Comparison of ENCODE assay signal across 8 mouse cellular contexts in the genomic region with DNA sequence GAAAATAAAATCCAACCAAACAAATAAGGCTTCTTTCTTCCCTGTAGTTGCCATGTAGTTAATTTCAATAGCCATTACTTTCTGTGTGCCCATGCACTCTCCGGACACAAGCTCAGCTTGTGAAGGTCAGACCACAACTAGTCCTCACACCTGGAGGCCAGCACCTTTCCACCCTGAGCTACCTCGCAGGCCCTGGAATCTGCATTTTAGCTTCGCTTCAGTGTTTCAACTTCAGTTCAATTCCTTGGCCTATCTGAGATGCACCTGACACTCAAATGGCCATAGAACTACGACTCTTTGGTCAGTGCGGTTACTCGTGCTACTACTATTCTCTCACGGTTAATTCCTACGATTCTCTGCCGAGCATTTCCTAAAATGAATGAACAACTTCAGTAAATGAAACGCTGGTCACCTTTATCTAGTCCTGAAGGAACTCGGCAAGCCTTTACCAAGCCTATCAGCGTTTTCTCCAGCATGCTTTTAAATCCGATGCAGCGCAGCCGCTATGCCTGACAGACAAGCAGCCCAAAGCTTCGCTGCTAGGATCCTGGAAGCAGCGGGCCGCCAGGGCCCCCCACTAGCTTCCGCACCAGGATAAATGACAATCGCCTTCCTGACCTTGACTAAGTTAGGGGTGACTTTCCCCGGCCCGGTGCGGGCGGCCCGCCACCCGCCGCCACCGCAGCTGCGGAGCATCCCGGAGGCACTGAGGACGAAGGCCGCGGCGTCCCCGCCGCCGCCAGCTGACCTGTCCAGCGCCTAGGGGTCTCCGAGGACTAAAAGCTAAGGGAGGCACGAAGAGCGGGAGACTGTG. TPM values are rescaled to one million over a fixed set of nuclear protein-coding genes. Genes with fewer than 3 reads are reported as not detected.
DNase-seq lines count a peak whose midpoint lies in the region; ATAC-seq and TF ChIP-seq lines count a peak whose summit lies in the region.

No protein-coding gene starts in this region.

- H3K4me3 ChIP-seq in kidney, adult 2 months (ENCODE audit: insufficient read depth, low read depth, low read length), result peak overlapping the region; percentile 90
- H3K4me3 ChIP-seq in forebrain, embryonic 16.5 days (replicated peaks; ENCODE audit: low read length), result peak overlapping the region; percentile 93
- H3K4me3 ChIP-seq in limb, embryonic 12.5 days (replicated peaks), result peak overlapping the region; percentile 95
- peak overlapping the region; percentile 85 for H3K4me3 ChIP-seq in neural tube, embryonic 11.5 days (ENCODE audit: low read depth, low read length)

- no peaks in the 10 kb centered on the region for H3K36me3 ChIP-seq in kidney, adult 2 months (ENCODE audit: control insufficient read depth, insufficient read depth, low read length)
- H3K36me3 ChIP-seq in forebrain, embryonic 16.5 days (ENCODE audit: control insufficient read depth, insufficient read depth), result no peaks in the 10 kb centered on the region
- no peaks in the 10 kb centered on the region for H3K36me3 ChIP-seq in limb, embryonic 12.5 days
- H3K36me3 ChIP-seq in neural tube, embryonic 11.5 days (ENCODE audit: control insufficient read depth, insufficient read depth, low read length), result no peaks in the 10 kb centered on the region

- H3K4me1 ChIP-seq in kidney, adult 2 months (ENCODE audit: control insufficient read depth, insufficient read depth, low read length), result peaks cover 8% of the 10 kb centered on the region; the same call in 1 of the 2 replicates
- H3K4me1 ChIP-seq in forebrain, embryonic 16.5 days (replicated peaks; ENCODE audit: control insufficient read depth, insufficient read depth, low read length), result peaks cover 14% of the 10 kb centered on the region
- H3K4me1 ChIP-seq in limb, embryonic 12.5 days (replicated peaks), result peaks cover 10% of the 10 kb centered on the region
- peaks cover 4% of the 10 kb centered on the region; the same call in 1 of the 2 replicates for H3K4me1 ChIP-seq in neural tube, embryonic 11.5 days (ENCODE audit: control insufficient read depth, insufficient read depth, low read length)

- WGBS in kidney, adult 2 months, result under 1% methylated on average over 41 of the region's 41 CpGs
- under 1% methylated on average over 41 of the region's 41 CpGs for WGBS in forebrain, embryonic 16.5 days
- 1% methylated on average over 41 of the region's 41 CpGs for WGBS in limb, embryonic 12.5 days
- WGBS in neural tube, embryonic 11.5 days, result 1% methylated on average over 41 of the region's 41 CpGs

- peak; percentile 7 for ATAC-seq in activated CD4-positive, CD25-positive, alpha-beta regulatory T cell, adult 4 months
- ATAC-seq in forebrain, embryonic 16.5 days, result no peak
- no peak; the same call in 1 of the 2 replicates for ATAC-seq in limb, embryonic 12.5 days (ENCODE audit: insufficient number of reproducible peaks, insufficient read depth, low FRiP score, low TSS enrichment, low read depth)
- ATAC-seq in neural tube, embryonic 11.5 days (ENCODE audit: insufficient read depth, low FRiP score, low TSS enrichment), result no peak

- TF ChIP-seq POLR2A in kidney, adult 2 months (IDR thresholded peaks at IDR 0.05; ENCODE audit: low read depth, low read length), result no peak

- H3K9ac ChIP-seq in forebrain, embryonic 16.5 days (replicated peaks; ENCODE audit: low read depth, low read length), result peak overlapping the region; percentile 98
- H3K9ac ChIP-seq in limb, embryonic 12.5 days (replicated peaks), result peak overlapping the region; percentile 93
- H3K9ac ChIP-seq in neural tube, embryonic 11.5 days (ENCODE audit: low read length), result peak overlapping the region; percentile 95

- peak overlapping the region; percentile 99 for H3K4me2 ChIP-seq in forebrain, embryonic 16.5 days (ENCODE audit: low read length)
- H3K4me2 ChIP-seq in limb, embryonic 12.5 days, result peak overlapping the region; percentile 81
- peak overlapping the region; percentile 56 for H3K4me2 ChIP-seq in neural tube, embryonic 11.5 days (ENCODE audit: low read depth)

- no peaks in the 10 kb centered on the region for H3K27me3 ChIP-seq in kidney, adult 2 months (replicated peaks; ENCODE audit: control insufficient read depth, insufficient read depth, low read length)
- H3K27me3 ChIP-seq in forebrain, embryonic 16.5 days (replicated peaks; ENCODE audit: control insufficient read depth, insufficient read depth, low read length), result no peaks in the 10 kb centered on the region
- no peaks in the 10 kb centered on the region for H3K27me3 ChIP-seq in limb, embryonic 12.5 days
- H3K27me3 ChIP-seq in neural tube, embryonic 11.5 days (ENCODE audit: control insufficient read depth, insufficient read depth, low read length), result no peaks in the 10 kb centered on the region

- peak; percentile 40 for DNase-seq in kidney, adult 2 months
- no peak for DNase-seq in kidney, postnatal 4 days
- no peak for DNase-seq in neural tube, embryonic 11.5 days (ENCODE audit: low spot score)
- no peak for DNase-seq in urinary bladder, postnatal 10 days (ENCODE audit: low spot score)
- DNase-seq in adrenal gland, postnatal 10 days, result no peak

- peak overlapping the region; percentile 97 for H3K27ac ChIP-seq in kidney, adult 2 months (ENCODE audit: insufficient read depth, low read depth, low read length)
- H3K27ac ChIP-seq in forebrain, embryonic 16.5 days (ENCODE audit: low read length), result peak overlapping the region; percentile 97
- peak overlapping the region; percentile 90 for H3K27ac ChIP-seq in limb, embryonic 12.5 days
- H3K27ac ChIP-seq in neural tube, embryonic 11.5 days (ENCODE audit: low read depth, low read length), result peak overlapping the region; percentile 84

- TF ChIP-seq CTCF in kidney, adult 2 months (conservative IDR thresholded peaks at IDR 0.05; ENCODE audit: insufficient read depth, insufficient read length, low read depth, low read length), result no peak

- no peaks in the 10 kb centered on the region for H3K9me3 ChIP-seq in forebrain, embryonic 16.5 days (ENCODE audit: control insufficient read depth, low read length)
- no peaks in the 10 kb centered on the region for H3K9me3 ChIP-seq in limb, embryonic 12.5 days
- H3K9me3 ChIP-seq in neural tube, embryonic 11.5 days (ENCODE audit: control insufficient read depth, low read length), result no peaks in the 10 kb centered on the region

RNA-seq across cellular contexts. Expression of a gene that starts 0.6 kb away (rescaled TPM):
- 117 and 159 TPM in 2 replicates for polyA plus RNA-seq in kidney, adult 2 months (2012; rRNA removed)
- 100 to 1,000 TPM; 255 to 259 TPM for polyA plus RNA-seq in activated CD4-positive, CD25-positive, alpha-beta regulatory T cell, adult 4 months (2017; shearing (Covaris generic))
- 332 and 339 TPM in 2 replicates for polyA plus RNA-seq in forebrain, embryonic 16.5 days (2015; fragmentation: Nextera tagmentation; extraction: Ambion mirVana)
- polyA plus RNA-seq in limb, embryonic 12.5 days (2016; fragmentation: Nextera tagmentation; extraction: Ambion mirVana), result 295 and 307 TPM in 2 replicates
- polyA plus RNA-seq in neural tube, embryonic 11.5 days (2014; fragmentation: Nextera tagmentation; extraction: Ambion mirVana), result 321 and 347 TPM in 2 replicates
- 100 to 1,000 TPM; 725 to 798 TPM for total RNA-seq in adrenal gland, postnatal 10 days (2021)

RNA-seq across cellular contexts. Expression of a gene that starts 10.6 kb away (rescaled TPM):
- 37.1 and 41.6 TPM in 2 replicates for polyA plus RNA-seq in kidney, adult 2 months (2012; rRNA removed)
- 10 to 100 TPM; 27.9 to 32.7 TPM for polyA plus RNA-seq in activated CD4-positive, CD25-positive, alpha-beta regulatory T cell, adult 4 months (2017; shearing (Covaris generic))
- 44.3 and 52.5 TPM in 2 replicates for polyA plus RNA-seq in forebrain, embryonic 16.5 days (2015; fragmentation: Nextera tagmentation; extraction: Ambion mirVana)
- 37.4 and 40.9 TPM in 2 replicates for polyA plus RNA-seq in limb, embryonic 12.5 days (2016; fragmentation: Nextera tagmentation; extraction: Ambion mirVana)
- polyA plus RNA-seq in neural tube, embryonic 11.5 days (2014; fragmentation: Nextera tagmentation; extraction: Ambion mirVana), result 31.1 and 31.5 TPM in 2 replicates
- 10 to 100 TPM; 28.5 to 35.5 TPM for total RNA-seq in adrenal gland, postnatal 10 days (2021)

RNA-seq across cellular contexts. Expression of a gene that starts 22.5 kb away (rescaled TPM):
- 2.0 and 2.4 TPM in 2 replicates for polyA plus RNA-seq in kidney, adult 2 months (2012; rRNA removed)
- 10 to 100 TPM; 11.8 to 13.5 TPM for polyA plus RNA-seq in activated CD4-positive, CD25-positive, alpha-beta regulatory T cell, adult 4 months (2017; shearing (Covaris generic))
- polyA plus RNA-seq in forebrain, embryonic 16.5 days (2015; fragmentation: Nextera tagmentation; extraction: Ambion mirVana), result 7.8 and 8.7 TPM in 2 replicates
- 33.4 and 45.0 TPM in 2 replicates for polyA plus RNA-seq in limb, embryonic 12.5 days (2016; fragmentation: Nextera tagmentation; extraction: Ambion mirVana)
- 16.0 and 16.9 TPM in 2 replicates for polyA plus RNA-seq in neural tube, embryonic 11.5 days (2014; fragmentation: Nextera tagmentation; extraction: Ambion mirVana)
- 1 to 10 TPM; 5.4 to 8.6 TPM for total RNA-seq in adrenal gland, postnatal 10 days (2021)

RNA-seq across cellular contexts. Expression of a gene that starts 23.9 kb away (rescaled TPM):
- polyA plus RNA-seq in kidney, adult 2 months (2012; rRNA removed), result 3.6 and 4.1 TPM in 2 replicates
- polyA plus RNA-seq in activated CD4-positive, CD25-positive, alpha-beta regulatory T cell, adult 4 months (2017; shearing (Covaris generic)), result 100 to 1,000 TPM; 111 to 127 TPM
- polyA plus RNA-seq in forebrain, embryonic 16.5 days (2015; fragmentation: Nextera tagmentation; extraction: Ambion mirVana), result 142 TPM in 2 replicates
- 25.0 and 28.2 TPM in 2 replicates for polyA plus RNA-seq in limb, embryonic 12.5 days (2016; fragmentation: Nextera tagmentation; extraction: Ambion mirVana)
- polyA plus RNA-seq in neural tube, embryonic 11.5 days (2014; fragmentation: Nextera tagmentation; extraction: Ambion mirVana), result 33.2 and 34.7 TPM in 2 replicates
- 10 to 100 TPM; 21.0 to 23.1 TPM for total RNA-seq in adrenal gland, postnatal 10 days (2021)
